Mouse (Mus musculus): ENCODE data around the gene Snx4. TPM values are rescaled to one million over a fixed set of nuclear protein-coding genes. Genes with fewer than 3 reads are reported as not detected.

The Snx4 gene
- total and polyA plus RNA-seq, 3 experiments: 33.2 to 56.3 (median 47.0) TPM

GRCm38 (mm10) chr16:33327101-33327500 is 75.9 kb downstream of the Snx4 start:
- Histone ChIP-seq H3K9me3 (replicated peaks) (no peaks in the 10 kb centered on the region), H3K4me3 (ENCODE audit: low read depth, low read length) (no peak overlapping the region), H3K27me3 (ENCODE audit: insufficient read depth, low read length) (peaks cover 28% of the 10 kb centered on the region), H3K36me3 (replicated peaks) (no peaks in the 10 kb centered on the region), H3K4me1 (ENCODE audit: insufficient read depth, low read depth, low read length) (0 out of 2 replicates have a peak, but pooled peaks cover 4% of the 10 kb centered on the region)
- TF ChIP-seq GATA2 (IDR thresholded peaks at IDR 0.05; ENCODE audit: borderline replicate concordance, low read depth, low read length) (no peak), POLR2AphosphoS5 (IDR thresholded peaks at IDR 0.05; ENCODE audit: insufficient replicate concordance, low read depth, low read length) (no peak), TAL1 (conservative IDR thresholded peaks at IDR 0.05; ENCODE audit: low read depth, low read length) (no peak), CTCF (IDR thresholded peaks at IDR 0.05; ENCODE audit: low read depth, low read length) (no peak), GATA1 (IDR thresholded peaks at IDR 0.05; ENCODE audit: borderline replicate concordance, low read length) (no peak)
- DNase-seq (ENCODE audit: low spot score) (no peak), ATAC-seq (ENCODE audit: extremely low read depth, insufficient number of reproducible peaks, low FRiP score, poor library complexity, severe bottlenecking) (no peak)

- no peaks in the 10 kb centered on the region; the same call in 1 of the 2 replicates for H3K4me1 ChIP-seq (ENCODE audit: insufficient read depth, low read depth, low read length)
- H3K36me3 ChIP-seq (replicated peaks): no peaks in the 10 kb centered on the region
- no peak overlapping the region for H3K4me3 ChIP-seq (ENCODE audit: low read depth, low read length)
- DNase-seq (ENCODE audit: low spot score): no peak
- ATAC-seq (ENCODE audit: extremely low read depth, insufficient number of reproducible peaks, low FRiP score, poor library complexity, severe bottlenecking): no peak
- TF ChIP-seq GATA1 (IDR thresholded peaks at IDR 0.05; ENCODE audit: borderline replicate concordance, low read length) (no peak), CTCF (IDR thresholded peaks at IDR 0.05; ENCODE audit: low read depth, low read length) (no peak), GATA2 (IDR thresholded peaks at IDR 0.05; ENCODE audit: borderline replicate concordance, low read depth, low read length) (no peak)
- H3K27me3 ChIP-seq (ENCODE audit: insufficient read depth, low read length): peaks cover 15% of the 10 kb centered on the region; the same call in 1 of the 2 replicates
- H3K9me3 ChIP-seq (replicated peaks): no peaks in the 10 kb centered on the region
These were observed 81.8 kb downstream of the Snx4 start for GRCm38 (mm10) chr16:33333015-33333414.

GRCm38 (mm10) chr16:33337177-33337576 is 85.9 kb downstream of the Snx4 start:
- H3K27me3 ChIP-seq (ENCODE audit: insufficient read depth, low read length): peaks cover 25% of the 10 kb centered on the region
- no peaks in the 10 kb centered on the region for H3K9me3 ChIP-seq (replicated peaks)
- no peak overlapping the region for H3K4me3 ChIP-seq (ENCODE audit: low read depth, low read length)
- no peaks in the 10 kb centered on the region for H3K36me3 ChIP-seq (replicated peaks)
- TF ChIP-seq POLR2AphosphoS5 (IDR thresholded peaks at IDR 0.05; ENCODE audit: insufficient replicate concordance, low read depth, low read length) (no peak), CTCF (IDR thresholded peaks at IDR 0.05; ENCODE audit: low read depth, low read length) (no peak; the same call in 1 of the 2 replicates), TAL1 (conservative IDR thresholded peaks at IDR 0.05; ENCODE audit: low read depth, low read length) (no peak), GATA1 (IDR thresholded peaks at IDR 0.05; ENCODE audit: borderline replicate concordance, low read length) (no peak), GATA2 (IDR thresholded peaks at IDR 0.05; ENCODE audit: borderline replicate concordance, low read depth, low read length) (no peak)
- H3K4me1 ChIP-seq (ENCODE audit: insufficient read depth, low read depth, low read length): no peaks in the 10 kb centered on the region; the same call in 1 of the 2 replicates
- DNase-seq (ENCODE audit: low spot score): no peak
- no peak for ATAC-seq (ENCODE audit: extremely low read depth, insufficient number of reproducible peaks, low FRiP score, poor library complexity, severe bottlenecking)

- Histone ChIP-seq H3K27me3 (ENCODE audit: insufficient read depth, low read length) (peaks cover 26% of the 10 kb centered on the region), H3K9me3 (replicated peaks) (no peaks in the 10 kb centered on the region), H3K4me1 (ENCODE audit: insufficient read depth, low read depth, low read length) (no peaks in the 10 kb centered on the region; the same call in 1 of the 2 replicates), H3K4me3 (ENCODE audit: low read depth, low read length) (no peak overlapping the region), H3K36me3 (replicated peaks) (no peaks in the 10 kb centered on the region)
- no peak for DNase-seq (ENCODE audit: low spot score)
- ATAC-seq (ENCODE audit: extremely low read depth, insufficient number of reproducible peaks, low FRiP score, poor library complexity, severe bottlenecking): no peak
- TF ChIP-seq GATA1 (IDR thresholded peaks at IDR 0.05; ENCODE audit: borderline replicate concordance, low read length): no peak
- no peak for TF ChIP-seq TAL1 (conservative IDR thresholded peaks at IDR 0.05; ENCODE audit: low read depth, low read length)
These were observed 86.4 kb downstream of the Snx4 start for GRCm38 (mm10) chr16:33337681-33338080.

GRCm38 (mm10) chr16:33338492-33338891 is 87.2 kb downstream of the Snx4 start:
- Histone ChIP-seq H3K4me3 (ENCODE audit: low read depth, low read length) (no peak overlapping the region), H3K4me1 (ENCODE audit: insufficient read depth, low read depth, low read length) (peaks cover 1% of the 10 kb centered on the region; the same call in 1 of the 2 replicates), H3K27me3 (ENCODE audit: insufficient read depth, low read length) (peaks cover 30% of the 10 kb centered on the region), H3K9me3 (replicated peaks) (no peaks in the 10 kb centered on the region), H3K36me3 (replicated peaks) (no peaks in the 10 kb centered on the region)
- DNase-seq (ENCODE audit: low spot score) (no peak), ATAC-seq (ENCODE audit: extremely low read depth, insufficient number of reproducible peaks, low FRiP score, poor library complexity, severe bottlenecking) (no peak)
- no peak for TF ChIP-seq GATA2 (IDR thresholded peaks at IDR 0.05; ENCODE audit: borderline replicate concordance, low read depth, low read length)

- no peak for DNase-seq (ENCODE audit: low spot score)
- TF ChIP-seq CTCF (IDR thresholded peaks at IDR 0.05; ENCODE audit: low read depth, low read length) (no peak), POLR2AphosphoS5 (IDR thresholded peaks at IDR 0.05; ENCODE audit: insufficient replicate concordance, low read depth, low read length) (no peak), GATA2 (IDR thresholded peaks at IDR 0.05; ENCODE audit: borderline replicate concordance, low read depth, low read length) (no peak), GATA1 (IDR thresholded peaks at IDR 0.05; ENCODE audit: borderline replicate concordance, low read length) (no peak), TAL1 (conservative IDR thresholded peaks at IDR 0.05; ENCODE audit: low read depth, low read length) (no peak)
- H3K27me3 ChIP-seq (ENCODE audit: insufficient read depth, low read length): peaks cover 38% of the 10 kb centered on the region
- no peaks in the 10 kb centered on the region for H3K36me3 ChIP-seq (replicated peaks)
- no peak overlapping the region for H3K4me3 ChIP-seq (ENCODE audit: low read depth, low read length)
- H3K4me1 ChIP-seq (ENCODE audit: insufficient read depth, low read depth, low read length): peaks cover 7% of the 10 kb centered on the region
- no peaks in the 10 kb centered on the region for H3K9me3 ChIP-seq (replicated peaks)
- no peak for ATAC-seq (ENCODE audit: extremely low read depth, insufficient number of reproducible peaks, low FRiP score, poor library complexity, severe bottlenecking)
These were observed 88.2 kb downstream of the Snx4 start for GRCm38 (mm10) chr16:33339476-33339875.

GRCm38 (mm10) chr16:33342356-33342755 is 91.1 kb downstream of the Snx4 start:
- TF ChIP-seq GATA2 (IDR thresholded peaks at IDR 0.05; ENCODE audit: borderline replicate concordance, low read depth, low read length): no peak
- TF ChIP-seq GATA1 (IDR thresholded peaks at IDR 0.05; ENCODE audit: borderline replicate concordance, low read length): no peak
- no peak for TF ChIP-seq POLR2AphosphoS5 (IDR thresholded peaks at IDR 0.05; ENCODE audit: insufficient replicate concordance, low read depth, low read length)
- no peak for TF ChIP-seq TAL1 (conservative IDR thresholded peaks at IDR 0.05; ENCODE audit: low read depth, low read length)
- no peak for TF ChIP-seq CTCF (IDR thresholded peaks at IDR 0.05; ENCODE audit: low read depth, low read length)
- Histone ChIP-seq H3K27me3 (ENCODE audit: insufficient read depth, low read length) (peaks cover 52% of the 10 kb centered on the region), H3K4me3 (ENCODE audit: low read depth, low read length) (no peak overlapping the region), H3K4me1 (ENCODE audit: insufficient read depth, low read depth, low read length) (peaks cover 14% of the 10 kb centered on the region), H3K36me3 (replicated peaks) (no peaks in the 10 kb centered on the region), H3K9me3 (replicated peaks) (no peaks in the 10 kb centered on the region)
- DNase-seq (ENCODE audit: low spot score) (no peak), ATAC-seq (ENCODE audit: extremely low read depth, insufficient number of reproducible peaks, low FRiP score, poor library complexity, severe bottlenecking) (no peak)
